In genomic region chr4:127054522-127055198, GRCm38 (mm10) we compare ENCODE assay signal across 12 mouse cellular contexts. TPM values are rescaled to one million over a fixed set of nuclear protein-coding genes. Genes with fewer than 3 reads are reported as not detected.
A peak's percentile ranks its signal among the peaks of the same experiment; 100 is the strongest.
DNase-seq lines count a peak whose midpoint lies in the region; ATAC-seq and TF ChIP-seq lines count a peak whose summit lies in the region.
"Had no signal": no experiment of that assay in that cellular context is flagged by ENCODE, and none has a peak within 500 bp of the region (broad histone marks: within the 10 kb centered on the region; RNA-seq: fewer than 3 reads in every experiment).

No protein-coding gene starts in this region.

- ATAC-seq in frontal cortex, adult (ENCODE audit: low TSS enrichment) = no peak

- no peak overlapping the region for H3K27ac ChIP-seq in kidney, adult 2 months (ENCODE audit: insufficient read depth, low read depth, low read length)
- H3K27ac ChIP-seq: heart, embryonic 13.5 days; hindbrain, embryonic 14.5 days; lung, embryonic 15.5 days had no signal

- DNase-seq in kidney, adult 2 months = no peak
- no peak for DNase-seq in kidney, postnatal 25 days
- peak; percentile 14 for DNase-seq in thymus, postnatal 14 days
- no peak for DNase-seq in thymus, postnatal 4 days
- DNase-seq in induced T-regulatory cell, adult 2 months (ENCODE audit: low read depth) = peak; percentile 36
- no peak for DNase-seq in embryo, embryonic 10.5 days (ENCODE audit: low spot score)
- DNase-seq in adrenal gland, postnatal 14 days = no peak
- DNase-seq: cerebellum, postnatal 10 days had no signal

- WGBS in kidney, adult 2 months = 87% methylated on average over 7 of the region's 7 CpGs

- TF ChIP-seq POLR2A in kidney, adult 2 months (IDR thresholded peaks at IDR 0.05; ENCODE audit: low read depth, low read length) = no peak

- H3K4me1 ChIP-seq in kidney, adult 2 months (ENCODE audit: control insufficient read depth, insufficient read depth, low read length) = no peaks in the 10 kb centered on the region
- H3K4me1 ChIP-seq: lung, embryonic 15.5 days had no signal

- no peaks in the 10 kb centered on the region for H3K27me3 ChIP-seq in kidney, adult 2 months (replicated peaks; ENCODE audit: control insufficient read depth, insufficient read depth, low read length)
- H3K27me3 ChIP-seq: heart, embryonic 13.5 days; lung, embryonic 15.5 days had no signal

- no peaks in the 10 kb centered on the region; the same call in 1 of the 2 replicates for H3K36me3 ChIP-seq in kidney, adult 2 months (ENCODE audit: control insufficient read depth, insufficient read depth, low read length)

- H3K4me3 ChIP-seq in kidney, adult 2 months (ENCODE audit: insufficient read depth, low read depth, low read length) = no peak overlapping the region
- H3K4me3 ChIP-seq: heart, embryonic 13.5 days; lung, embryonic 15.5 days had no signal

- 0 out of 2 replicates have a peak, but pooled peaks have one; percentile 24 for TF ChIP-seq CTCF in kidney, adult 2 months (conservative IDR thresholded peaks at IDR 0.05; ENCODE audit: insufficient read depth, insufficient read length, low read depth, low read length)

RNA-seq across cellular contexts. Expression of gene Zmym1, which starts 6.3 kb away (rescaled TPM):
- polyA plus RNA-seq in kidney, adult 2 months (2012; rRNA removed) = 1.0 and 1.3 TPM in 2 replicates
- total RNA-seq in adrenal gland, postnatal 14 days (2021) = 8.1 and 9.2 TPM in 2 replicates

RNA-seq across cellular contexts. Expression of gene Zmym6, which starts 22.5 kb away (rescaled TPM):
- 5.2 and 5.3 TPM in 2 replicates for polyA plus RNA-seq in kidney, adult 2 months (2012; rRNA removed)
- total RNA-seq in adrenal gland, postnatal 14 days (2021) = 13.6 and 14.5 TPM in 2 replicates

RNA-seq across cellular contexts. Expression of gene Sfpq, which starts 33.5 kb away (rescaled TPM):
- polyA plus RNA-seq in kidney, adult 2 months (2012; rRNA removed) = 22.3 and 24.1 TPM in 2 replicates
- 286 and 302 TPM in 2 replicates for total RNA-seq in adrenal gland, postnatal 14 days (2021)

Comparison
In these comparisons a context has a peak if more than half of its experiments do, and no peak if none do; other contexts are left out.
1. DNase-seq: peak in thymus, postnatal 14 days (single experiment) and induced T-regulatory cell, adult 2 months (single experiment); none in kidney, adult 2 months (single experiment), kidney, postnatal 25 days (0 of 2), thymus, postnatal 4 days (single experiment), embryo, embryonic 10.5 days (single experiment) and adrenal gland, postnatal 14 days (single experiment).